Mouse (Mus musculus) myocyte (in vitro differentiated cells): ENCODE measurements at regions not wholly inside any gene's neighbourhood (a gene's known extent, or its start where the extent isn't known, plus 50 kb on each side); places are given as distances from the start of the nearest gene placed in this dataset.

ENCODE experiments used
- H3K27me3 ChIP-seq: one replicate; pipeline ENCODE4 v1.6.1; 2011; ENCODE audit not compliant: control insufficient read depth, insufficient read depth, insufficient read length
- H3K36me3 ChIP-seq: one replicate; pipeline ENCODE4 v1.6.1; 2011; ENCODE audit not compliant: control insufficient read depth, insufficient read depth
- H3K4me2 ChIP-seq: one replicate; pipeline ENCODE4 v1.6.1; 2011; ENCODE audit warnings: low read depth, control low read depth
- H3K4me3 ChIP-seq: one replicate; pipeline ENCODE4 v1.5.1; 2011; ENCODE audit warnings: mild to moderate bottlenecking, control low read depth, moderate library complexity
- H3K79me2 ChIP-seq: one replicate; pipeline ENCODE4 v1.6.1; 2011; ENCODE audit not compliant: control insufficient read depth, insufficient read depth
- H3ac ChIP-seq: one replicate; pipeline ENCODE4 v1.6.1; 2011; ENCODE audit not compliant: control insufficient read depth, insufficient read length
- CEBPB ChIP-seq: IDR thresholded peaks from 2 replicates; pipeline ENCODE4 v1.6.1; 2011; ENCODE audit warnings: mild to moderate bottlenecking, moderate library complexity; ENCODE audit not compliant: poor library complexity, insufficient read depth, severe bottlenecking
- E2F4 ChIP-seq: IDR thresholded peaks from one replicate; pipeline ENCODE4 v1.6.1; 2011; ENCODE audit warnings: mild to moderate bottlenecking, control low read depth, moderate library complexity; ENCODE audit not compliant: insufficient read depth
- MAX ChIP-seq: IDR thresholded peaks from one replicate; pipeline ENCODE4 v1.6.1; 2011; ENCODE audit warnings: low read depth, mild to moderate bottlenecking, control low read depth
- MYOD1 ChIP-seq, 3 experiments: IDR thresholded peaks; one replicate each; pipeline ENCODE4 v1.6.1; 2011; ENCODE audit warnings: control low read depth in 2 of 3, low read depth in 2 of 3, mild to moderate bottlenecking in 2 of 3, moderate library complexity in 1 of 3; ENCODE audit not compliant: insufficient read length in 2 of 3, control insufficient read depth in 1 of 3
- MYOG ChIP-seq, 3 experiments: IDR thresholded peaks; one replicate each; pipeline ENCODE4 v1.6.1; 2011; ENCODE audit warnings: control low read depth in 2 of 3, low read depth in 2 of 3, mild to moderate bottlenecking in 2 of 3; ENCODE audit not compliant: insufficient read length in 2 of 3, control insufficient read depth in 1 of 3, insufficient read depth in 1 of 3
- POLR2A ChIP-seq: IDR thresholded peaks from one replicate; pipeline ENCODE4 v1.6.1; 2011; ENCODE audit warnings: low read depth, mild to moderate bottlenecking, control low read depth, moderate library complexity; ENCODE audit not compliant: insufficient read length
- POLR2AphosphoS2 ChIP-seq: IDR thresholded peaks from one replicate; pipeline ENCODE4 v1.6.1; 2011; ENCODE audit warnings: low read depth, control low read depth; ENCODE audit not compliant: insufficient read length
- REST ChIP-seq: IDR thresholded peaks from one replicate; pipeline ENCODE4 v1.6.1; 2011; ENCODE audit warnings: mild to moderate bottlenecking, control low read depth, moderate library complexity; ENCODE audit not compliant: insufficient read depth, insufficient read length
- SRF ChIP-seq: IDR thresholded peaks from one replicate; pipeline ENCODE4 v1.6.1; 2011; ENCODE audit warnings: low read depth; ENCODE audit not compliant: control insufficient read depth, insufficient read length
- TCF12 ChIP-seq: IDR thresholded peaks from one replicate; pipeline ENCODE4 v1.6.1; 2011; ENCODE audit warnings: mild to moderate bottlenecking, control low read depth; ENCODE audit not compliant: poor library complexity, insufficient read depth, severe bottlenecking
- TCF3 ChIP-seq: IDR thresholded peaks from one replicate; pipeline ENCODE4 v1.6.1; 2011; ENCODE audit warnings: low read depth, control low read depth; ENCODE audit not compliant: insufficient read length
- USF1 ChIP-seq: IDR thresholded peaks from one replicate; pipeline ENCODE4 v1.6.1; 2011; ENCODE audit warnings: low read depth, mild to moderate bottlenecking, control low read depth, moderate library complexity

- Histone ChIP-seq H3ac (no peak overlapping the region), H3K36me3 (no peaks in the 10 kb centered on the region), H3K4me3 (no peak overlapping the region), H3K27me3 (peaks cover 9% of the 10 kb centered on the region), H3K4me2 (no peak overlapping the region), H3K79me2 (no peaks in the 10 kb centered on the region)
- no peak for TF ChIP-seq E2F4
- TF ChIP-seq MYOD1 (IDR thresholded peaks at IDR 0.05; ENCODE audit: control insufficient read depth in 1 of 3, insufficient read length in 2 of 3, low read depth in 2 of 3) = no peak
These were observed 95.7 kb upstream of the Slc44a1 start for GRCm38 (mm10) chr4:53344546-53344945.

GRCm38 (mm10) chr4:53341181-53341580 lies 99.0 kb upstream of the Slc44a1 start:
- Histone ChIP-seq H3K4me2 (no peak overlapping the region), H3K36me3 (no peaks in the 10 kb centered on the region), H3K4me3 (no peak overlapping the region), H3K27me3 (peaks cover 6% of the 10 kb centered on the region), H3K79me2 (no peaks in the 10 kb centered on the region), H3ac (no peak overlapping the region)
- TF ChIP-seq MYOD1 (IDR thresholded peaks at IDR 0.05; ENCODE audit: control insufficient read depth in 1 of 3, insufficient read length in 2 of 3, low read depth in 2 of 3) (no peak), E2F4 (no peak), USF1 (no peak), TCF3 (no peak)

- no peak overlapping the region for H3K4me3 ChIP-seq
- no peak for TF ChIP-seq CEBPB
- TF ChIP-seq MAX = no peak
- no peak for TF ChIP-seq TCF12
- TF ChIP-seq E2F4 = no peak
- no peak for TF ChIP-seq MYOG (IDR thresholded peaks at IDR 0.05; ENCODE audit: control insufficient read depth in 1 of 3, insufficient read depth in 1 of 3, insufficient read length in 2 of 3, low read depth in 2 of 3)
- TF ChIP-seq MYOD1 (IDR thresholded peaks at IDR 0.05; ENCODE audit: control insufficient read depth in 1 of 3, insufficient read length in 2 of 3, low read depth in 2 of 3) = no peak
- no peak for TF ChIP-seq TCF3
- no peak for TF ChIP-seq REST
- no peak for TF ChIP-seq USF1
- H3K36me3 ChIP-seq = no peaks in the 10 kb centered on the region
- no peak overlapping the region for H3K4me2 ChIP-seq
- no peaks in the 10 kb centered on the region for H3K79me2 ChIP-seq
- peaks cover 16% of the 10 kb centered on the region for H3K27me3 ChIP-seq
- H3ac ChIP-seq = no peak overlapping the region
These were observed 100.1 kb upstream of the Slc44a1 start for GRCm38 (mm10) chr4:53340021-53340667.

- Histone ChIP-seq H3K4me2 (no peak overlapping the region), H3K27me3 (peaks cover 16% of the 10 kb centered on the region), H3K36me3 (no peaks in the 10 kb centered on the region), H3K79me2 (no peaks in the 10 kb centered on the region), H3ac (no peak overlapping the region), H3K4me3 (no peak overlapping the region)
- TF ChIP-seq MAX (no peak), POLR2A (no peak), TCF12 (no peak), SRF (no peak), POLR2AphosphoS2 (no peak), REST (no peak), CEBPB (no peak)
These were observed 100.8 kb upstream of the Slc44a1 start for GRCm38 (mm10) chr4:53339125-53340020.

GRCm38 (mm10) chr4:53338479-53338878 lies 101.7 kb upstream of the Slc44a1 start:
- Histone ChIP-seq H3K4me2 (no peak overlapping the region), H3K27me3 (peaks cover 16% of the 10 kb centered on the region), H3ac (no peak overlapping the region), H3K79me2 (no peaks in the 10 kb centered on the region), H3K36me3 (no peaks in the 10 kb centered on the region), H3K4me3 (no peak overlapping the region)
- no peak for TF ChIP-seq TCF3
- no peak for TF ChIP-seq USF1
- no peak for TF ChIP-seq CEBPB
- TF ChIP-seq TCF12 = no peak
- TF ChIP-seq REST = no peak
- no peak for TF ChIP-seq E2F4
- TF ChIP-seq POLR2AphosphoS2 = no peak
- TF ChIP-seq MYOG (IDR thresholded peaks at IDR 0.05; ENCODE audit: control insufficient read depth in 1 of 3, insufficient read depth in 1 of 3, insufficient read length in 2 of 3, low read depth in 2 of 3) = no peak
- no peak for TF ChIP-seq MYOD1 (IDR thresholded peaks at IDR 0.05; ENCODE audit: control insufficient read depth in 1 of 3, insufficient read length in 2 of 3, low read depth in 2 of 3)
- no peak for TF ChIP-seq MAX
- no peak for TF ChIP-seq SRF
- TF ChIP-seq POLR2A = no peak
